Comparison of ENCODE assay signal across 13 mouse cellular contexts in genomic region chr8:73135397-73135796, GRCm38 (mm10).
"Had no signal": no experiment of that assay in that cellular context is flagged by ENCODE, and none has a peak within 500 bp of the region (broad histone marks: within the 10 kb centered on the region; RNA-seq: fewer than 3 reads in every experiment).

No protein-coding gene starts in this region.

- H3K27ac ChIP-seq: layer of hippocampus, adult 2 months; limb, embryonic 13.5 days; liver, embryonic 14.5 days; midbrain, embryonic 13.5 days; stomach, embryonic 15.5 days had no signal

- H3K27me3 ChIP-seq: limb, embryonic 13.5 days; midbrain, embryonic 13.5 days; stomach, embryonic 15.5 days had no signal

- DNase-seq: kidney, postnatal 10 days; kidney, postnatal 4 days; left cerebral cortex, postnatal 4 days; lung, adult 18-20 months; lung, postnatal 36 days; right cerebral cortex, postnatal 14 days; thymus, adult 2 months; thymus, postnatal 25 days had no signal

- H3K4me1 ChIP-seq: limb, embryonic 13.5 days; midbrain, embryonic 13.5 days; stomach, embryonic 15.5 days had no signal

- H3K4me2 ChIP-seq: limb, embryonic 13.5 days; midbrain, embryonic 13.5 days; stomach, embryonic 15.5 days had no signal

- H3K9ac ChIP-seq: limb, embryonic 13.5 days; liver, embryonic 14.5 days; midbrain, embryonic 13.5 days; stomach, embryonic 15.5 days had no signal

- H3K36me3 ChIP-seq: stomach, embryonic 15.5 days had no signal

- H3K4me3 ChIP-seq: layer of hippocampus, adult 2 months; limb, embryonic 13.5 days; midbrain, embryonic 13.5 days; stomach, embryonic 15.5 days had no signal

- H3K9me3 ChIP-seq: limb, embryonic 13.5 days; midbrain, embryonic 13.5 days; stomach, embryonic 15.5 days had no signal

- ATAC-seq: midbrain, embryonic 13.5 days had no signal
